Mouse (Mus musculus) urinary bladder, postnatal 36 days (tissue): ENCODE measurements around the gene Sspn.

ENCODE experiments used
- DNase-seq, 2 experiments: peaks; one replicate each; pipeline ENCODE4 v3.0.0; 2022; ENCODE audit warnings: low spot score in 2 of 2, mixed read lengths in 1 of 2

The Sspn gene

GRCm38 (mm10) chr6:145931341-145931740, at the start of gene Sspn:
Gene Sspn (plus strand): TSS chr6:145931641.
- DNase-seq = no peak

GRCm38 (mm10) chr6:145883010-145883409, 48.4 kb upstream of the Sspn start:
- no peak for DNase-seq

DNA sequence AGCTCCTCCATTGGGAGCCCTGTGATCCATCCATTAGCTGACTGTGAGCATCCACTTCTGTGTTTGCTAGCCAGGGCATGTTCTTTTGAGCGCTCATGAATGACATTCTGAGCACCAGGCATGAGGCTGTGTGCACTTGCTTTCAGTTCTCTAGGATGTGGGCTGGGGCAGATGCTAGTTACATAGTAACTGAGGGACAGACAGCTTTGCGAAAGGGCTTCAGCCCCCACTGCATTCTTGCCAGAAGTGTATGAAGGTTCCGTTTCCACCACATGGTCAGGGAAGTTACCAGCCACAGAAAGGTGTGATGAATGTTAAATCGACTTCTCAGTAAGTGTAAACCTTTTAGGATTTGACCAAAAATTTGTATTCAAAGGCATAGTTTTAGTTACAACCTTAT, 47.8 kb upstream of the Sspn start:
- no peak for DNase-seq

DNA sequence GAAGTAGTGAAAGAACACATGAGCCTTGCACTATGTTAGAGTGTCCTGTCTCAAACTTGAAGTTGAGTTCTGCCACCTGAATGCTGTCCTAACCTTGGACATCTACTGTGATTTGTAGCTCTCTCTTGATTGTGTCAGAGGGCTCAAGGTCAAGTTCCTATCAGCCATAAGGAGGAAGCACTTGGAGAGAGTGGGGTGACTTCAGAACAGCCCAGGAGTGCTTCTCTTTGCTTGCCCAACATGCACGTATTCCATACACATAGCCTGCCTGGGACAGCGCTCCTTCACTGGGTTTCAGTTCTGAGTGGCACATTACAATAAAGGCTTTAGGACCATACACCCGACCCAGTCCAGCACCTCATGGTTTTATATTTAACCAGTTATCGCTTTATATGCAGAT, 46.4 kb upstream of the Sspn start:
- no peak for DNase-seq

- no peak for DNase-seq
These were observed 45.2 kb upstream of the Sspn start for GRCm38 (mm10) chr6:145886277-145886676.

- DNase-seq = no peak
These were observed 43.7 kb upstream of the Sspn start for GRCm38 (mm10) chr6:145887719-145888118.

DNA sequence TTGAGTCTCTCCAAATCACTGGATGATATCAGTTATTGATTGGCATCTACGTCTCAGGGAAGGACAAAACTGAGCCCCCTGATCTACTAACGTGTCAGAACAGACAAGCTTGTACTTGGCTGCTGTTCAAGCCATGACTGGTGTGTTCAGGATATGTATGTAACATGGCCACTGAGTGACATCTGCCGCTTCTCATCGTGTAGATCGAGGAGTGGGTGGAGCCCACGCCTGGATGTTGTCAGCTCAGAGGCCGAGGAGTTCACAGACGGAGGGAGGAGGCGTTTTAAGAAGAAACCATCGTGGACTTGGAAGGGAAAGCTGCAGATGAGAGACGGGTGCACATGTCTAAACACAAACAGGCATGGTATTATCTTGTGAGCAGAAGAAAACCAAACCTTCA, 39.5 kb upstream of the Sspn start:
- DNase-seq = no peak

GRCm38 (mm10) chr6:145892381-145893265, 38.8 kb upstream of the Sspn start:
- DNase-seq = no peak

DNA sequence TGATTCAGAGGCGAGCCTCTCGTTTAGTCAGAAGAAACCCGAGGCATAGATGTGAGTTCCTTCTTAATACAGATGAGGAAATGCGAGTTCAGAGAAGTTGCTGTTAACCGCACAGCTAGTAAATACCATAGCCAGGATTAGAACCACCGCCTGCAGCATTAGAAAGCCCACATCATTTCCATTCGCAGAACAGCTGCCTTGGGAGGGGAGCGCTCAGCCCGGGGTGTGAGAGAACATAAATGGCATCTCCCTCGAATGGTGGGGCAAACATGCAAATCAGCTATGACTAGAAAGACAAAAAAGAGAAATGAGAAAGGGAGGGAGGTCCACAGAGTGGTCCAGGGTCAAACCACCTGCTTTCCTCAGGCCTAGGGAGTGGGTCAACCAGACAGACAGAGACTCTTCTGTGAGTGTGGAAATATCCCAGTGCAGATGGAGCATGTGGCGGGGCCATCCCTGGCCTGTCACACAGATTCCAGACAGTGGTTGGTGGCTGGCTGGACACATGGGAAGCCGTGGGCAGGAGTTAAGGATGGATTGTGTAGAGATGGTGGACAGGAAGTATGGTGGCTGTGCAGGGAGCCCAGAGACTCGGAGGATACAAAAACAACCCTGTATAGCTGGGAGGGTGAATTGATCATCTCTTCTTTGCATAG, 37.9 kb upstream of the Sspn start:
- DNase-seq = no peak

- no peak for DNase-seq
These were observed 36.6 kb upstream of the Sspn start for GRCm38 (mm10) chr6:145894669-145895342.

- no peak for DNase-seq
These were observed 27.3 kb upstream of the Sspn start for GRCm38 (mm10) chr6:145904169-145904568.

GRCm38 (mm10) chr6:145904616-145905015, 26.8 kb upstream of the Sspn start:
- DNase-seq = no peak

DNA sequence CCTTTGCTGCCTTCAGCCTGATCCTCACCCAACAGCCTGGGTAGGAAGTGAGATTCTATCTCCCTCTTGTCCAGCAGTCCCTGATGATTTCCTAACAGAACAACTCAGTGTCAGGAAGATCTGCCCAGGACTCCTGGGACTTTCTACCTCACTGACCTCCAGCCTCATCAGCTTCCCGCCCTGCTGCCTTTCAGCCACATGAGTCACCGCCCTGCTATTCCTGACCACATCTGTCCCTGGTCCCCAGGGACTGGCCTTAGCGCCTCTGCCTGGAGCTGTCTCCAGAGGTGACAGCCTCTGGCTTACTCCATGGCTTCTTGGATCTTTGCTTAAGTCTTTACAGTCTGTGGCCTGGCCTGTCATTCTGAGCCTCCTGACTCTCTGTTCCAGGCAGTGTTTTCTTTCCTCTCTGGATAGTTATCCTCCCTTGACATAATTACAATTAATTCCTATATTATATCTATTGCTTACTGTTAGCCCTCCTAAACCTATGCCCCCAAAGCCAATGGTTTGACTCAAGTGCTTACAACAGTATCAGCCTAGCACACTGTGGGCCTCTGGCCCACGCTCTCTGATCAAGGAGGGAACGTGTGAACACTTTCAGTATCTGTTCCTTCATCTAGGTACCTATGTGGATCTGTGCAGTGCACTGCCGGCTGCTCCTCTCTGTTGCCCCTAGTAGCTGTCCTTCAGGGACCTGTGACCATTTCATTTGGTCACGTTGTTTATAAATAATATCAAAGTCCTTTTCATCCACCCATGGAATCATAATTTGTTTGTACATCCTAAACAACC, 25.1 kb upstream of the Sspn start:
- no peak for DNase-seq

DNA sequence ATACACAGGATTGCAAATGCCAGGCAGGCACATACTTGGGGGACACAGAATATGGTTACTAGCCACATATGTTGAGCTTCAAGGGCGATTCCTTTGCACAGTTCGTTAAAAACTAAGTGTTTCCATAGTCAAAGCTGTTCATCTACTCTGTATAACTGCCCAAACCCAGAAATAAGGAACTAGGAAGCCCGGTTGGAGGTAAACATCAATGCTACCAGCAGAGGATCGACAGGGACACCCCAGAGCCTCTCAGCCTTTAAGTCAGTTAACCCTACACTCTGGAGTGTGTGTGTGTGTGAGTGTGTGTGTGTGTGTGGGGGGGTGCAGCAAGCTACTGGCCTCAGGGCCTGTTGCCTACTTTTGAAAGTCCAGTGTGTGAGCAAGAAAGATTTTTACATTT, 21.5 kb upstream of the Sspn start:
- no peak for DNase-seq

DNA sequence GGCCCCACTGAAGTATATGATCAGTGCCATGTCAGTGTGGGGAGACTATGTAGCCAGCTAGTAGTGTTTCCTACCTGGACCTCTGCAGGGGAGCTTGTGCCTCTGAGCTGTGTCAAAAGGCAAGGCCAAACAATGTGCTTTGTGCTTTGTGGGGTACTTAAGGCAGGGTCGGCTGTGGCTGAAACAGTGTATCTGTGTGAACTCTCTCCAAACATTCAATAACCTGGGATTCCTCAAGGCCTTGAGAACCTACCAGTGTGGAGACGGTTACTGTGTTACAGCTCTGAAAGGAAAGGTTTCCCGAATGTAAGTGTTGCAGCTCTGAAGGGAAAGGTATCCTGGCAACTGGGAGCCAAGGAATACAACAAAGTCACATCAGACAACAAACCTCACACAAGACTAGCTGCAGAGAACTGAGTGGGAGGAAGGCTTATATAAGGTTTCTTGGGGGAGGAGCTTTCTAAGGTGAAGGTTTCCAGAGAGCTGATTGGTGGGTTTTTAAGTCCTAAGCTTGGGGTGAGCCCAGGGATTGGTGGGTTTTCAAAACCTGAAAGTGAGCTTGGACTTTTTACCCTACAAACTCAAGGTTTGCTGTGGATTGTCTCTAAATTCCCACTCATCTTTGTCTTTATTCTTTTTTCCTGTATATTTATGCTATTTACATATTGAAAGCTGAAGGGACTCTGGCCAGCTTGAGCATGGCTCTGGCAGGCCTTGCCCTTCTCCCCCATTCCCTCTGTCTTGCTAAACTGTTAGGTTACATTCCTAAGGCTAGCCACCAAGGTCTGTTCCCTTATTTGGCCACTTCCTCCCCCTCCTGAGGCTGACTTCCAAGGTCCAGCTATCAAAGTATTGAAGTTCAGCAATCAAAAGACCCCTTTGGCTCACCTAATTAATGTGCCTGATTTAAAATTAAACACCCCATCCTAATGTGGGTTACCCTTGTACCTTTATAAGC, 20.7 kb upstream of the Sspn start:
- no peak for DNase-seq

- no peak for DNase-seq
These were observed 19.2 kb upstream of the Sspn start for GRCm38 (mm10) chr6:145912232-145912631.

GRCm38 (mm10) chr6:145915435-145915834, 16.0 kb upstream of the Sspn start:
- DNase-seq = no peak

DNA sequence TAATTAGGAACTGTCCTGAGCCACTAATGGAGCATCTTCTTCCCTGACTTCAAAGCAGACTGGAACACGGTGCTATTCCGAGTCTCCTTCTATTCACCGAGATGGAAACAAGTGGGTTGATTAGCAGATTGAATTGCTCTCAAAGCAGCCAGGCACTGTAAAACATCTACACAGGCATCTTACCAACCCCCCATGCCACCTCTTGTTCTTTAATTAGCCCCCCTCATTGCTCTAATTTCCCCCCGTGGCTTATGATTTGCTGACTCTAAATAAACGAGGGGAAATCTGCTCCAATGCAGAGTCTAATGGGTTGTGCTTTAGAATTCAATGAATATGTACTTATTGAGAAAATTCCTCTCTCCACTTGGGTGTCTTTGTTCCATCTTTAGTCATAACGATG, 15.0 kb upstream of the Sspn start:
- no peak for DNase-seq

DNA sequence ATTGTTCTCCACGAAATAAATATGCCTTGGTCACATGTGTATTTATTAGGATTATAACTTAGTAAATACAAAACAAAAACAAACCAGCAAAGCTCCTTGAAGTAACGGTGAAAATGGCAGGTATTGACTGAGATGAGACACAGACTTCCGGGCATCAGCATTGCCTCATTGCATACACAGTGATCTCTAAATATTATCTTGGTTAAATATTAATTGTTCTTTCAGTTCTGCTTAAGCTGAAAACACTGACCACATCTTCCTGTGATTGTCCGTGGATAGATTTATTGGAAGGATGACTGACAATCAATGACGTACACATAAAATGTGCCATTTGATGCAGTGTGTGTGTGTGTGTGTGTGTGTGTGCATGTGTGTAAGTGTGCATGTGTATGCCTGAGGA, 13.2 kb upstream of the Sspn start:
- DNase-seq = no peak

DNA sequence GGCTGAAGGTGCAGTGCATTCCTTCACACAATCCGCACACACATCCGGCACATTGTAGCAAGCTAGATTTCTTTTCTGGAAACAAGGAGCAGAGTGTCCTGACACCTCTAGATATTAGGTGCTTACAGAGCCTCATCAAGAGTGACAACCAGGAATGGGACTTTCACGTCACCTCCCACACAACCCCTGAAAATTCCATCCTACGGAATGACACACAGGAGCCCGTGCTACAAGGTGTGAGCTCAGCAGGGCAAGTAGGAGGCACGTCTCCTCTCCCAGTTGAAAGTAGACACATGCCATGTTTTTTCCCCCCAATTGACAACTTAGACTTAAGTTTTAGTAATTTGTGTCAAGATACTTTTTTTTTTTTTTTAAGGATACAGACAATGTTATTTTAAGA, 7.8 kb upstream of the Sspn start:
- no peak for DNase-seq
